Mouse (Mus musculus) heart, adult 18-20 months (tissue): ENCODE measurements around the gene Cdc34. TPM values are rescaled to one million over a fixed set of nuclear protein-coding genes. Genes with fewer than 3 reads are reported as not detected.

Experiments
- DNase-seq, 2 experiments: peaks; one replicate each; pipeline ENCODE4 v3.0.0; 2021 to 2022; ENCODE audit warnings: mixed read lengths in 1 of 2
- long read RNA-seq, 2 experiments: library from polyadenylated mRNA; stranded (forward); transcript quantifications; one replicate each; pipeline ENCODE4 v2.0.0; 2021
- total RNA-seq, 2 experiments: library from RNA; stranded (reverse); gene quantifications; 2 replicates each; pipeline ENCODE4 v1.2.3; 2021

The Cdc34 gene
- 100 to 1,000 TPM; 213 to 227 TPM for total RNA-seq
- long read RNA-seq, experiment 1, transcript Cdc34-201 (5 exons, 1,266 nt), result major isoform, 79 of 333 reads
- long read RNA-seq, experiment 1, transcript Cdc34-205 (5 exons, 979 nt), result minor isoform, 15 of 333 reads
- long read RNA-seq, experiment 1, partial matches to known transcripts, result 230 of 333 reads
- long read RNA-seq, experiment 1, other reads (novel, unspliced or antisense), result 5 of 333 reads
- long read RNA-seq, experiment 2, transcript Cdc34-201 (5 exons, 1,266 nt), result major isoform, 50 of 251 reads
- long read RNA-seq, experiment 2, partial matches to known transcripts, result 3 of 251 reads
- long read RNA-seq, experiment 2, other reads (novel, unspliced or antisense), result 196 of 251 reads

DNA sequence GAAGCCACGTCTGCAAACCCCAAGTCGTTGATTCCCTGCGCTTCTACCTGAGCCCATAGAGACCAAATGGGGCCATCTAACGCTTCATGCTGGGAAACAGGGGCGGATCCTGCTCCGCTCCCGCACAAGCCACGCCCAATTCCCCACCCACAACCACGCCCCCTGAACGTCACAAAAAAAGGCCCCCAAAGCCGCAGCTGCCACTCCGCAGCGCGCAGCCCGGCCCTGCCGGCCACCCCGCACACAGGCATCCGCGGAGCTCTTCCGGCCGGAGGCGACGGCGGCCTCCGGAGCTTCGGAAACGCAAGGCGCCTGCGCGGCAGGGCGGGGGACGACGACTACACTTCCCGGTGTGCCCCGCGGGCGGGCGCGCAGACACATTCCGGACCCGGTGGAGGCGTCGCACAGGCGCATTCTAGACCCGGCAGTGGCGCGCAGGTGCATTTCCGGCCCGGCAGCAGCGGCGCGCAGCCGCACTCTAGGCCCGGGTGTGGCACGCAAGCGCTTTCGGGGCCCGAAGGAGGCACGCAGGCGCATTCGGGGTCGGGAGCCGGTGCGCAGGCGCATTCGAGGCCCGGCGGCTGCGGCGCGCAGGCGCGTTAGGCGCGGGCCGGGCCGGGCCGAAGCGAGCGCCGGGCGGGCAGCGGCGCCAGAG, at the start of gene Cdc34:
Gene Cdc34, plus strand, starts transcription at position 605 of the 655 bp plus-strand sequence.
- DNase-seq, result peak; percentile 99 to 100

DNA sequence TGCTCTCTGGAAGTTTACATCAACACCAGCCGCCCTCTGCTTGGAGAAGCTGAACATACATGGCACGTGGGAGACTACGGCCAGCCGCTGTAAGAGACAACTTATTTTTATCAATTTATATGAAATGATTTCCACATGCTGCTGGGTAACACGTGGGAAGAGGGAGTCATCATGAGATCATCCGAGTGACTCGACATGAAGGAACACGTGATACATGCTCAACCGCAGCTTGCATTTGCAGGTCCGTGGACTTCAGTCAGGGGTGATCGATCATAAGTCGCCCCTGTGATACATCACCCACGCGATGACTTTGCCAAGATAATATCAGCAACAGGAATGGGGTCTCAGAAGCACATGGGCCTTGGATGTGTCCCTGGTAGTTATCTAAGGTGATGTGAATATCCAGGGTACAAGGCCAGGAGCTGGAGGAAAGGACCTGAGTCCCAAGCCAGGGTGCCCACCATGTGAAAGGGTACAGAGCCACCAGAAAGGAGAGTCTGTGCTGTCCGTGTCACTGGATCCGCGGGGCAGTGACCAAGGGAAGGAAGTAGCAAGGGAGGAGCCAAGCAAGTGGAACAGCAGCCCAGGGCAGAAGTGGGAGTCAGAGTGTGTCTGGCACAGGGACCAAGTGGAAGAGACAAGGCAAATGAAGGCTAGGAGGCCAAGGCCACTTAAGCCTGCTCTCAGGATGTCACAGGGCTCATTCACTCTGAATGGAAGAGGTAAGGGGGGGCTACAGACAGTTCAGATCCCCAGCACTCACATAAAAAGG, 48.8 kb upstream of the Cdc34 start:
- DNase-seq, result no peak

DNA sequence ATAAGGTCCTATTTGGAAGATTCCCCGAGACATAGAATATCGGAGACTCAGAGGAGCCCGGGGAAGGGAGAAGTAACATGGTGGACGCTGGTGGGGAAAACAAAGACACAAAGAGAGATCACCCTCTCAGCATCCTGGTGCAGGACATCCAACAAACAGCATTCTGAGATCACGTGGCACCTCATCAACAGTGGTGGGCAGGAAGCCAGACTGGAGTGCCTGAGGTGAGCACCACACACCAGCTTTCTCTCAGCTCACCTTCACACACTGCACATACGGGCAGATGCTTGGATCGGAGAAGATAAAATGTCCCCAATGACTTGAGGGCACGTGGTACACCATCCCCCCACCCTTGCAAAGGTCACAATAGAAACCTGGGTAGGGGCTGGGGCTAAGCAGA, 45.7 kb upstream of the Cdc34 start:
- no peak for DNase-seq

DNA sequence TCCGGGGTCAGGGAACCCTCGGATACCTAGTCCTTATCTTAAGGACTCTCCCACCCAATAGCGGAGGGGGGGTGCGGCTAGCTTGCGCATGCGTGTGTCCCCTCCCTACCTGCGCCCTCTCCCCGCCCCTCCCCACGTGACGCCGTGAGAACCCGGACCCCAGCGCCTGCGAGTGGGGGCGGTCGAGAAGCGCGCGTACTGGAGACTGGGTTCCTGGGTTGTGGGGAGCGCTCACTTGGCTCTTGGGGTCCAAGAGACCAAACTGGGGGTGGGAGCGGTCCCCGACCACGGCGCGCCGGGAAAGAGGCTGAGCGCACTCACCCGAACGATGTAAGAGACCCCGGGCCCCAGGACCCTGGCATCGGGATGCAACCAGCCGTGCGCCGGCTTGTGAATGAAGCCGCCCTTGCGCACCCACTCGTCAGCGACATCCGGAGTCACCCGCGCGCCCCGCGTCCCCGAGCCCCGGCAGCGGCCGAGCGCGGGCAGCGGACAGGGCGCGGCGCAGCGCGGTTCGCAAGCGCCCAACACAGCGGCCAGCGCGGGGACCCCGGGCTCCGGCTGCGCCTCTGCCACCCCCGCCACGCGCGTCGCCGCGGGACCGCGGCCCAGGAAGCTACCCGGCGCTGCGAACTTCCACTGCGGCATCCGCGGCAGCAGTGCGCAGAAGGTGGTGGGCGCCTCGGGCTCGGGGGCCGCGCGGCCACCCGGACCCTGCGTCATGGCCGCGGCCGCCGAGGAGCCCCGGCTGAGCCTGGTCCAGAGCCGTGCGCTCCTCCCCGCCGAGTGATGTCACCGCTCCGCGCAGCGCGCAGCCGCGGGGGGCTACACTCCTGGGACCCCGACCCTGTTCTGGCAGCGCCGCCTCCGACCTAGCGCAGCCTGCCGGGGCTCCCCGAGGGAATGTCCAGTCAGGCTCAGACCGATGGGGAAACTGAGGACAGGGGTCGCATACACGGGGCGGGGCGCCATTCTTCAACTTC, 44.6 kb upstream of the Cdc34 start, which contains the start of gene Shc2:
Gene Shc2, minus strand, starts transcription at position 791 of the 983 bp plus-strand sequence.
- DNase-seq, result peak; percentile 21 to 44

DNA sequence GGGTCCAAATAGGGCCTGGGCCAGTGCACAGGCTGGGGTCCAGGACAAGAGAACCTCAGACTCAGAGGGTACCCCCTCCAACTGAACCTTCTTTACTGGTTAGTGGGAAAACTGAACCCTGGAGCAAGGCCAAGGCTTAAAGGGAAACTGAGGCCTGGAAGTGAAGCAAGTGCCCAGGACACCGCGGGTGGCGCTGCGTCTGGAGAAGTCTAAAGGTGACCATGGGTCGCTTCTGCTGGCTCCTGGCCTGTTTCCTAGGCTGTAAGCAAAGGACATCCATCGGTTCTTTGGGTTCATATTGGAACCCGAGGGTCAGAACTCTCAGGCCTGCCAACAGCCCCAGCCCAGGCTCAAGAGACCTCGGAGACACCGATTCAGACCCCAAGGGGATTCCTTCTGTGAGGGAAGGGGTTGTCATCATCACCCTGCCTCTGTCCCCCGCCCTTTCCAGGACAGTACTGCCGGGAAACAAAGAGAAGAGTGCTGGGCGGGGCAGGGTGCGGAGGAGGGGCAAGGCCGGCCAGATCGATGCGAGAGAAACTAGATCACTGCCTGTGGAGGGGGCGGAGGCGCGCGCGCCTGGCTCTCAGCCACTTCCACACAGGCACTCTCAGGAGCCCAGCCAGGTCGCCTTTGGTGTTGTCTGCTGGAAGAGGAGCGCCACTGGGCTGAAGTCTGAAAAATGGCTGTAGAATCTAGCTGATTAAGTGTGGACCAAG, 43.4 kb upstream of the Cdc34 start:
- peak; percentile 44 to 58 for DNase-seq

DNA sequence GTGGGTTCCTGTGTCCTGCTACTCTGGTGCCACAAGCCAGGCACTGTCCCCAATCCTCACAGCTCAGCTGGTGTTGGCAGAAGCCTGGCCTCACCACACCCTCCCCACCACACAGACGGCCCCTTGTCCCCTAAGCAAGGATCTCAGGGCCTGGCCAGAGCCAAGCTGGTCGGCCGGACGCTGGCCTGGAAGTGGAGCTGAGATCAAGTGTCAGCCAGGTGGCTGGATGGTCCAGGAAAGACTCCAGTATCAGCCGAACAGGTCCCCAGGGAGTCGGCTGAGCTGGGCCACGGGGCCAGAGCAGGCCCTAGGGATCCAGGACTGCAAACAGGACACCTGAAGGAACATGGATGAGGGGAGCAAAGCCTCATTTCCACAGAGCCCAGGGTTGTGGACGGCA, 36.3 kb upstream of the Cdc34 start, which contains the start of gene Odf3l2:
Gene Odf3l2, minus strand, starts transcription at position 28 of the 400 bp plus-strand sequence.
- no peak for DNase-seq

DNA sequence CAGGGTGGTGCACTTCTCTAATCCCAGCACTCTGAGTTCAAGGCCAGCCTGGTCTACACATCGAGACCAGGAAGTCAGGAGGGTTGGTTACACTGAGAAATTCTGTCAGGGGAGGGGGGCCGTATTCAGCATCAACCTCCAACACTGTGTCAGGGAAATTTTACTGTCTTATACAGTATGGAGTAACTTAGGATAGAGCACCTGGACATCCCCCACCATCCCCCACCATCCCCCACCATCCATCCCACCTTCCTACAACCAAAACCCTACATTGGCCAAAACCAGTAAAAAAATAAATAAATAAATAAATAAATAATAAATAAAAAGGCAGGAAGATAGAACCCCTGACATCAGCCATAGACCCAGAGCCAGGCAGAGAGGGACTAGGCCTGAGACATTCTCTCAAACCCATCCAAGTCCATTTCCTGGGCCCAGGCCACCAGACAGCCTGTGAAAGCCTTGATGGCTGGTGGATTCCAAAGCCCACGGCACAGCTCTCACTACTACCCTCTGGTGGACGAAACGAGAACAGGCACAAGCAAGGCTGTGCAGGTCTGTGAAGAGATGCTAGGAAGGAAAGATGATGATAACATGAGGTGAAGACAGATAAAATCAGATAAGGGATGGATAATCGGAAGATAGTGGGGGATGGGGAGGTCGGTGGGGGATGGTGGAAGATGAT, 32.8 kb upstream of the Cdc34 start:
- peak; percentile 50 to 86 for DNase-seq

DNA sequence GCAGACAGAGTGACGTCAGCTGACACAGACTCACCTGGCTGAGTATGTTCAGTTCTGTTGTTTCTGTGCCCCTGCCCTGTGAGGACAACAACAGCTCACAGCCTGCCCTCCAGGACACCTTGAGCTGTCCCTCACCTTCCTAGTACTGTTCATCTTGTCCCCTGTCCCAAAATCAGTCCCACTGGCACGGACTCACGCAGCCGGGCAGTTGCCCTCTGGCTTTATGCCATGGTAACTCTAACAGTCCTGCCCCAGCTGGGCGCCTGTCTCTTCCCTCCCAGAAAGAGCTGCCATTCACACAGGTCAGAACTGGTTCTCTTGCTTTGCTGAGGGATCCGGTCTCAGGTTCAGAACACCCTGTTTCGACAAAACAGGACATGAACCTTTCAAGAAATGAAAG, 29.2 kb upstream of the Cdc34 start:
- DNase-seq, result peak; percentile 45 to 70

DNA sequence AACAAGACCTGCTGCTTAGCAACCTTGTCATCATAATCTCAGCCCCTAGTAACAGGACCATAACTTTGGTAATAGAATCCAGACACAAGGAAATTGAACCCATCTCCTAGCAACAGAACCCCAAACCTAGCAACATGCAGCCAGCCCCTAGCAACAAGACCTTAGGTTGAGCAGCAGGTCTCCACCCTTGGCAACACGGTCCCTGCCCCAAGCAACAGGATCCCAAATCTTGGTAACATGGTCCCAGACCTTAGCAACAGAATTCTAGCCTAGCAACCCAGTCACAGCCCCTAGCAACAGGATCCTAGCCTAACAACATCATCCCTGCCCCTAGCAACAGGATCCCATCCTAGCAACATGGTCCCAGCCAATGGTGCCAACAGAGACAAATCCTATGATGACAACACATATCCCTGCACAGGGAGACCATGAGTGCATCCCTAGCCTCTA, 27.0 kb upstream of the Cdc34 start:
- DNase-seq, result no peak

DNA sequence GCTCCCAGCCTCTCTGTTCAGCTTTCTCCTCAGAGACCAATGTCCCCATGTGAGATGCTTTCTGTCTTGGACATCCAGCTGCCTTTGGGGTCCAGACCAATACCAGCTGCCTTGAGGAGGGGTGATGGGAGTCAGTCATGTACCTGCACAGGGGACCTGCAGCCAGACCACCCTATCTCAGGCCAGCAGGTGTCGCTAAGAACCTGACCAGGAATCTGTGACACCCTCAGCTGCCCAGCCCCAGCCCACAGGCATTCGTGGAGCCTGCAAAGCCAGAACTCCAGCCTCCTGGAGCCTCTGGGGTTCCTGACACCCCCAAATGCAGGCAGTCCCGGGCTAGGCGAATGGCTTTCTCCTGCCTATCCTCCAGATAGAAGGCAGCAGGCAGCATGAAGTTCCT, 23.2 kb upstream of the Cdc34 start:
- no peak for DNase-seq

DNA sequence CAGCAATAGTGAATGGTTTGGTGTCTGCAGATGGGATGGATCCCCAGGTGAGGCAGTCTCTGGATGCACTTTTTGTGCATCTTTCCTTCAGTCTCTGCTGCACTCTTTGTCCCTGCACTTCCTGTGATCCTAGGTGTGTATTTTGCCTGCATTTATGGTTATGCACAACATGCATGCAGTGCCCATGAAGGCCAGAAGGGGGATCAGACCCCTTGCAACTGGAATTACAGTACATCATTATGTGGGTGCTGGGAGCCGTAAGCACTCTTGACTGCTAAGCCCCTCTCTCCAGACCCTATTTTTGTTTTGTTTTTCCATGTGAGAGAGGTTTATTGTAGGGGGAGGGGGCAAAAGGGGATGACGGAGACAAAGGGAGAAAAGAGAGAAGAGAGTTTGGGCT, 21.7 kb upstream of the Cdc34 start:
- DNase-seq, result no peak

DNA sequence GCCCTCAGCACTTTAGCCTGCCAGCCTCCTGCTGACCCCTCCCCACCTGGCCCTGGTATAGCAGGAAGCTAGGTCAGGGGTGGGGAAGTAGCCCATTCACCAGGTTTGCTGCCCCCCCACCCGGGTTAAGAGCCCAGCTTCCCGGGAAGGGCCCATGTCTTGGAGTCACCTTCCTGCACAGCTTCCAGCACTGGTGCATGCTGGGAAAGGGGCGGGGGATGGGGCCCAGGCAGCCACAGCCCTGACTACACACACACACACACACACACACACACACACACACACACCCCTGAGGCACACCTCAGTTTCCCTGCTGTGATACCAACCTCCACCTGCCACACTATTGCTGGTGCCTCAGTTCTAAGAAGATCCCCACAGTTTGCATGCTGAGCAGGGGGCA, 20.1 kb upstream of the Cdc34 start:
- no peak for DNase-seq

DNA sequence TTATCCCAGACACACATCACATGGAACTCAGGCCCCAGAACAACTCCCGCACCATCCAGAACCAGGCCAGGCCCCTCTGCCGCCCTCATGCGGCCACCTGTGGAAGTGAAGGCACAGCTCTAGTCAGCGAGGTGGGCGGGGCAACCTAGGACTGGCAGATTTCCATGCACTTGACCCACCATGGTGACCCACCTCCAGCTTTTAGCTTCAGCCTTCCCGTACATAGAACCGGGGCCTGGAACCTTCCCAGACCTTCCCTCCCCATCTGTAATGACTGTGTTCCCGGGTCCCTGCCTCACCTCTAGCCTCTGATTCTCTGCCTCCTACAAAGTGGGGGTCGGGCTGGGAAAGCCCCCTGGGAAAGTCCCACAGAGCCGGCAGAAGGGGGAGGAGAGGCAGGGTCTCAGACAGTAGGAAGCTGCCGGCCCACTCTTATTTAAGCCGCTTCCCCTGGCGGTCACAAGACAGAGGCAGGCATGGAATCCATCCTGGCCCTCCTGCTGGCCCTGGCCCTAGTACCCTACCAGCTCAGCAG, 17.8 kb upstream of the Cdc34 start, which contains the start of gene Madcam1:
Gene Madcam1, plus strand, starts transcription at position 429 of the 535 bp plus-strand sequence.
- peak in 1 of 2 experiments; percentile 75 for DNase-seq

DNA sequence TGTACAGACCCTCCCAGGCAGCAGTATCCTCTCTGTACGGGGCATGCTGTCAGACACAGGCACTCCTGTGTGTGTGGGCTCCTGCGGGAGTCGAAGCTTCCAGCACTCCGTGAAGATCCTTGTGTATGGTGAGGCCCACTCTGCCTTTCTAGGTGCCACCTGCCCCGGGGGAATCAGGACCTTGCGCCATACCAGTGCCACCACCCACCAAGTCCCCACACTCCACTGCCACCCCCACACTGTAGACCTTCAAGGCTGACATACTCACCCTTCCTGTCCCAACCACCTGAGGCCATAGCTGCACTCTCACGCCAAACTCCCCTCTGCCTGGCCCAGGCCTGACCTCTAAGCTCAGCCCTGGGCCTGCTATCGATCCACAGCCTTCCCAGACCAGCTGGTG, 16.9 kb upstream of the Cdc34 start:
- DNase-seq, result no peak

DNA sequence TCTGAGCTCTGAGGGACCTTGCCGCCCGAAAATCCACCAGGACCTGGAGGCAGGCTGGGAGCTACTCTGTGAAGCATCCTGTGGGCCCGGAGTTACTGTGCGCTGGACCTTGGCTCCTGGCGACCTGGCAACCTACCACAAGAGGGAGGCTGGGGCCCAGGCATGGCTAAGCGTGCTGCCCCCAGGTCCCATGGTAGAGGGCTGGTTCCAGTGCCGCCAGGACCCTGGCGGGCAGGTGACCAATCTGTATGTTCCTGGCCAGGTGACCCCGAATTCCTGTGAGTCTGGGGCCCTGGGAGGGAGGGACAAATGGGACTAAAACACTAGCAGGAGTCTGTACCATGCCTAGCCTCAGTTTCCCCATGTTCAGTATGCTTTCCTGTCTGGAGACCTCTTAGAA, 15.5 kb upstream of the Cdc34 start:
- DNase-seq, result no peak

DNA sequence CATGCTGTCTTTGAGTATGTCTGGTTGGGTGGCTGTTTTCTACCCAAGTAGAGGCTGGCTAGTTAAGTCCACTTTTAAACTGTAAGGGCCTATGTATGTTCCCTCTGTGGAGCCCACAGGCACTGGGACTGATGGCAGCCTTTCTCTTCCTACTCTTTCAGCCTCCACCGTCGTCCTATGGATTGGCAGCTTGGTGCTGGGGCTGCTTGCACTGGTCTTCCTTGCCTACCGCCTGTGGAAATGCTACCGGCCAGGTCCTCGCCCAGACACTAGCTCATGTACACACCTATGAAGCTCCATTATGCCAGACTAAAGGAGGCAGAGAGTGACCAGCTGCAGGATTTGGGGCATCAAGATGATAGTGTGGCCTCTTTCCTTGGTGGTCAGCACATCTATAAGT, 13.9 kb upstream of the Cdc34 start:
- DNase-seq, result no peak

DNA sequence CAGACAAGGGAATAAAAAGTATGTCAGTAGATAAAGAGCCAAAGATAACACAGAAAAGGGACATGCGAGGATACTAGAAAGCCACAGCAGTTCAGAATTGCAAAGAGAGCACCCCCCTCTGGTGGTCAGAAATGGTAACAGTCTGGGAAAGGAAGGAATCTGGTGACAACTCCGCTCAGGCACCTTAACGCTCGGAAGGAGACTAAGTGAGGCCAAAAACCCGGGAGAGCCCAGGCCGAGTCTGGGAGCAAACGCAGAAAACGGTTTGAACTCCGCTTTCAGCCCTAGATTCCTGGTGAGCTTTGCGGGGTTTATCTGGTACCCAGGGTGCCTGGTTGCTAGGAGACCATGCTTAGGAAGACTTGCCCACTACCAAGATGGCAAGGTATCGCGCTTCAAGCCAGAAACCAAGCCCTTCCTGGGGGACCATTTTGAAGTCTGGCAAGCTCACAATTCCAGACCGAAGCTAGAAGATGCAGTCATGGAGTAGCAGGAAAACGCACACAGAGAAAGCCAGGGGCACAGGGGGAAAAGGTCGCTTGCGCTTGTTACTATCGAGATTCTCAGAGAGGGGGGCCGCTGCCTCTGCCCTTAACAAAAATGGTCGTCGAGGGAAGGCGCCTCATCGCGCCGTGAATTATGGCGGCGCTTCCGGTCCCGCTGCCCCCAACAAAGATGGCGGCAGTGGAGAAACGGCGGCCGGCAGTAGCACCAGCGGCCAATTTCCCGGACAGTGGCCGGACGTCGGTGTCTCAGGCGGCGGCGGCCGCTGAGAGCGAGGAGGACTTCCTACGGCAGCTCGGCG, 13.0 kb upstream of the Cdc34 start, which contains the start of gene Tpgs1:
Gene Tpgs1, plus strand, starts transcription at position 599 of the 805 bp plus-strand sequence.
- DNase-seq, result peak; percentile 92 to 95

DNA sequence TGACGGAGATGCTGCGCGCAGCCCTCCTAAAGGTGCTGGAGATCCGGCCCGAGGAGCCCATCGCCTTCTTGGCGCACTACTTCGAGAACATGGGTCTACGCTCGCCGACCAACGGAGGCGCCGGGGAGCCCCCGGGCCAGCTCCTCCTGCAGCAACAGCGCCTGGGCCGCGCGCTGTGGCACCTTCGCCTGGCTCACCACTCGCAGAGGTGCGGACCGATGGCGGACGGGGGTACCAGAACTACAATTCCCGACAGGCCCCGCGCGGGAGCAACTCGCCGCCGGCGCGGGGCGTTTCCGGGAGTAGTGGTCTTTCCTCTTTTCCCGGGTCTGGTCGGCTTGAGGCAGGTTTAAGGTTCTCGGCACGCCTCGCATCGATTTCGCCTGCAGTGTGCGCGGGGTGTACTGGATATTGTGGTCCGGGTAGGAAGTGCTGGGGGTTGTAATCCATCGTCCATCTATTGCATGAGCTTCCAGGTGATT, 12.4 kb upstream of the Cdc34 start:
- DNase-seq, result peak; percentile 75 to 87
